Mouse (Mus musculus) forebrain, postnatal 0 days (tissue): ENCODE results near the gene Prrx1. TPM values are rescaled to one million over a fixed set of nuclear protein-coding genes. Genes with fewer than 3 reads are reported as not detected.

ENCODE experiments used
- ATAC-seq: fragments of 200-750 bp; cut with Nextera tagmentation; 2 replicates; pipeline ENCODE4 v1.8.0; 2017; ENCODE audit warnings: mild to moderate bottlenecking, moderate library complexity
- DNase-seq: peaks from one replicate; pipeline ENCODE4 v3.0.0-alpha.2; 2015
- H3K27ac ChIP-seq: fragments of 300-500 bp; sonication (generic); 2 replicates; pipeline ENCODE4 v1.5.1; 2014; ENCODE audit warnings: low read depth, mild to moderate bottlenecking, antibody characterized with exemption, low read length, moderate library complexity, mixed read lengths
- H3K27me3 ChIP-seq: fragments of 300-500 bp; sonication (generic); 2 replicates; pipeline ENCODE4 v1.6.1; 2014; ENCODE audit warnings: mild to moderate bottlenecking, low read length, mixed read lengths; ENCODE audit not compliant: insufficient read depth
- H3K36me3 ChIP-seq: fragments of 300-500 bp; sonication (generic); 2 replicates; pipeline ENCODE4 v1.6.1; 2014; ENCODE audit warnings: mild to moderate bottlenecking, moderate library complexity; ENCODE audit not compliant: insufficient read depth
- H3K4me1 ChIP-seq: fragments of 300-500 bp; sonication (generic); 2 replicates; pipeline ENCODE4 v1.6.1; 2014; ENCODE audit warnings: antibody characterized with exemption; ENCODE audit not compliant: insufficient read depth
- H3K4me2 ChIP-seq: fragments of 300-500 bp; sonication (generic); 2 replicates; pipeline ENCODE4 v1.6.1; 2014; ENCODE audit warnings: low read depth, mild to moderate bottlenecking, moderate library complexity
- H3K4me3 ChIP-seq: fragments of 300-500 bp; sonication (generic); 2 replicates; pipeline ENCODE4 v1.5.1; 2014; ENCODE audit warnings: low read depth, low read length, mixed read lengths
- H3K9ac ChIP-seq: fragments of 300-500 bp; sonication (generic); 2 replicates; pipeline ENCODE4 v1.6.1; 2014; ENCODE audit warnings: mild to moderate bottlenecking
- H3K9me3 ChIP-seq: fragments of 300-500 bp; sonication (generic); 2 replicates; pipeline ENCODE4 v1.6.1; 2016; ENCODE audit warnings: low read length
- CTCF ChIP-seq: sonication (generic); IDR thresholded peaks from 2 replicates; pipeline ENCODE4 v1.5.1; 2016; ENCODE audit warnings: antibody characterized with exemption, control low read depth, low read depth
- WGBS: fragments of 180-500 bp; shearing (Covaris S2); extraction: QIAGEN DNeasy Blood & Tissue Kit; methylation state at CpG from one replicate; pipeline ENCODE4 v1.1.7; 2014; 5-methylcytosine and 5-hydroxymethylcytosine counted together
- polyA plus RNA-seq: library from polyadenylated mRNA; unstranded; fragments of >200 nt; fragmentation: Nextera tagmentation; extraction: Ambion mirVana; gene quantifications from 2 replicates; pipeline ENCODE4 v1.2.1, GENCODE M21; 2015
- total RNA-seq: library from RNA; depleted of rRNA; stranded (reverse); fragments of >200 nt; gene quantifications from 2 replicates; pipeline ENCODE4 v1.2.3, GENCODE M21; 2014; rRNA removed

Gene Prrx1
- total and polyA plus RNA-seq, 2 experiments from 2014 or later: 4.0 to 7.3 TPM

- Histone ChIP-seq H3K4me2 (no peak overlapping the region), H3K27ac (no peak overlapping the region), H3K9me3 (no peaks in the 10 kb centered on the region), H3K4me1 (no peaks in the 10 kb centered on the region), H3K27me3 (no peaks in the 10 kb centered on the region), H3K9ac (no peak overlapping the region), H3K4me3 (no peak overlapping the region), H3K36me3 (no peaks in the 10 kb centered on the region)
- WGBS: 81% methylated on average over 3 of the region's 3 CpGs
- peak; percentile 16 for DNase-seq
- TF ChIP-seq CTCF: peak; percentile 44
- ATAC-seq: no peak
Measured at GRCm38 (mm10) chr1:163231230-163231629, 82.3 kb downstream of the Prrx1 start.

GRCm38 (mm10) chr1:163226271-163226670 lies 87.2 kb downstream of the Prrx1 start:
- no peak overlapping the region for H3K4me2 ChIP-seq
- no peaks in the 10 kb centered on the region for H3K36me3 ChIP-seq
- ATAC-seq (no peak), DNase-seq (no peak)
- no peak overlapping the region for H3K4me3 ChIP-seq
- no peaks in the 10 kb centered on the region for H3K27me3 ChIP-seq
- WGBS: 93% methylated on average over 4 of the region's 4 CpGs
- TF ChIP-seq CTCF: no peak
- no peak overlapping the region for H3K27ac ChIP-seq
- no peaks in the 10 kb centered on the region for H3K4me1 ChIP-seq
- H3K9ac ChIP-seq: no peak overlapping the region
- no peaks in the 10 kb centered on the region for H3K9me3 ChIP-seq

- Histone ChIP-seq H3K27ac (no peak overlapping the region), H3K36me3 (no peaks in the 10 kb centered on the region), H3K4me3 (no peak overlapping the region), H3K4me2 (no peak overlapping the region), H3K27me3 (no peaks in the 10 kb centered on the region), H3K9ac (no peak overlapping the region), H3K4me1 (no peaks in the 10 kb centered on the region), H3K9me3 (no peaks in the 10 kb centered on the region)
- DNase-seq (no peak), ATAC-seq (no peak)
- 78% methylated on average over 1 of the region's 1 CpGs for WGBS
- TF ChIP-seq CTCF: no peak
Measured at GRCm38 (mm10) chr1:163221767-163222166, 91.7 kb downstream of the Prrx1 start.

GRCm38 (mm10) chr1:163208919-163209867 lies 104.3 kb downstream of the Prrx1 start:
- DNase-seq (peak; percentile 39), ATAC-seq (no peak)
- H3K9me3 ChIP-seq: no peaks in the 10 kb centered on the region
- TF ChIP-seq CTCF: no peak
- H3K36me3 ChIP-seq: no peaks in the 10 kb centered on the region
- 57% methylated on average over 14 of the region's 14 CpGs for WGBS
- H3K4me1 ChIP-seq: no peaks in the 10 kb centered on the region
- H3K4me2 ChIP-seq: no peak overlapping the region
- H3K9ac ChIP-seq: no peak overlapping the region
- no peaks in the 10 kb centered on the region for H3K27me3 ChIP-seq
- H3K27ac ChIP-seq: no peak overlapping the region
- no peak overlapping the region for H3K4me3 ChIP-seq

- no peak for TF ChIP-seq CTCF
- ATAC-seq: no peak
- H3K9me3 ChIP-seq: no peaks in the 10 kb centered on the region
- WGBS: 70% methylated on average over 2 of the region's 2 CpGs
- no peak overlapping the region for H3K27ac ChIP-seq
- H3K4me2 ChIP-seq: no peak overlapping the region
- H3K4me3 ChIP-seq: no peak overlapping the region
- no peaks in the 10 kb centered on the region for H3K36me3 ChIP-seq
- H3K27me3 ChIP-seq: no peaks in the 10 kb centered on the region
- no peak overlapping the region for H3K9ac ChIP-seq
- DNase-seq: no peak
- H3K4me1 ChIP-seq: no peaks in the 10 kb centered on the region
Measured at GRCm38 (mm10) chr1:163198767-163199166, 114.7 kb downstream of the Prrx1 start.

- Histone ChIP-seq H3K27ac (no peak overlapping the region), H3K4me3 (no peak overlapping the region), H3K4me1 (no peaks in the 10 kb centered on the region), H3K36me3 (no peaks in the 10 kb centered on the region), H3K27me3 (no peaks in the 10 kb centered on the region), H3K9ac (no peak overlapping the region), H3K4me2 (no peak overlapping the region), H3K9me3 (no peaks in the 10 kb centered on the region)
- WGBS: 80% methylated on average over 4 of the region's 4 CpGs
- DNase-seq (no peak), ATAC-seq (no peak)
- TF ChIP-seq CTCF: no peak
Measured at GRCm38 (mm10) chr1:163198059-163198458, 115.5 kb downstream of the Prrx1 start.

Other genes with a start within 250 kb of the Prrx1 start
- gene Mroh9, start 228.0 kb downstream of the Prrx1 start, total RNA-seq: 0.08 TPM in 1 of 2 replicates, not detected in the other
- not detected in 2 replicates for gene Mroh9, start 228.0 kb downstream of the Prrx1 start, polyA plus RNA-seq
- 16.6 and 18.6 TPM in 2 replicates for gene Gorab, start 90.0 kb upstream of the Prrx1 start, total RNA-seq
- gene Gorab, start 90.0 kb upstream of the Prrx1 start, polyA plus RNA-seq: 15.8 and 15.9 TPM in 2 replicates